8 mouse cellular contexts compared by ENCODE assay signal in genomic region chr16:94724061-94724596, GRCm38 (mm10).
DNase-seq lines count a peak whose midpoint lies in the region; ATAC-seq lines count a peak whose summit lies in the region.

No protein-coding gene starts in this region.

- peak; percentile 91 for ATAC-seq in common myeloid progenitor, adult 5-6 weeks (replicated peaks; ENCODE audit: low read depth, poor library complexity, severe bottlenecking)

- H3K79me2 ChIP-seq in macrophage (ENCODE audit: inconsistent target): no peaks in the 10 kb centered on the region

- 2% methylated on average over 23 of the region's 23 CpGs for WGBS in macrophage (ENCODE audit: missing documents)

- H3K36me3 ChIP-seq in macrophage (ENCODE audit: inconsistent target): no peaks in the 10 kb centered on the region

- H3K4me3 ChIP-seq in macrophage (ENCODE audit: inconsistent target): peak overlapping the region; percentile 42

- peak; percentile 90 to 97 for DNase-seq in adrenal gland, adult (ENCODE audit: inconsistent age in 2 of 2, low spot score in 1 of 2)
- peak; percentile 39 for DNase-seq in gastrocnemius, postnatal 10 days
- DNase-seq in induced T-regulatory cell, adult 2 months (ENCODE audit: low read depth): peak; percentile 93
- DNase-seq in left cerebral cortex, adult 8-10 months (ENCODE audit: low spot score in 2 of 2): peak; percentile 82 to 92
- peak; percentile 72 for DNase-seq in retina, postnatal 7 days (ENCODE audit: low read depth, low spot score)
- DNase-seq in urinary bladder, postnatal 14 days (ENCODE audit: low spot score): peak; percentile 71

- H3K27ac ChIP-seq in macrophage: peak overlapping the region; percentile 19

Comparison
In these comparisons a context has a peak if more than half of its experiments do, and no peak if none do; other contexts are left out.
1. Peak in every context shown above with its lines: DNase-seq, ATAC-seq, H3K4me3 ChIP-seq and H3K27ac ChIP-seq.
2. DNase-seq: peak in every context shown above with its lines; median percentile 94 in adrenal gland, adult; 93 in induced T-regulatory cell, adult 2 months; 87 in left cerebral cortex, adult 8-10 months; 72 in retina, postnatal 7 days; 71 in urinary bladder, postnatal 14 days; 39 in gastrocnemius, postnatal 10 days.